15 mouse cellular contexts compared by ENCODE assay signal in the genomic region with DNA sequence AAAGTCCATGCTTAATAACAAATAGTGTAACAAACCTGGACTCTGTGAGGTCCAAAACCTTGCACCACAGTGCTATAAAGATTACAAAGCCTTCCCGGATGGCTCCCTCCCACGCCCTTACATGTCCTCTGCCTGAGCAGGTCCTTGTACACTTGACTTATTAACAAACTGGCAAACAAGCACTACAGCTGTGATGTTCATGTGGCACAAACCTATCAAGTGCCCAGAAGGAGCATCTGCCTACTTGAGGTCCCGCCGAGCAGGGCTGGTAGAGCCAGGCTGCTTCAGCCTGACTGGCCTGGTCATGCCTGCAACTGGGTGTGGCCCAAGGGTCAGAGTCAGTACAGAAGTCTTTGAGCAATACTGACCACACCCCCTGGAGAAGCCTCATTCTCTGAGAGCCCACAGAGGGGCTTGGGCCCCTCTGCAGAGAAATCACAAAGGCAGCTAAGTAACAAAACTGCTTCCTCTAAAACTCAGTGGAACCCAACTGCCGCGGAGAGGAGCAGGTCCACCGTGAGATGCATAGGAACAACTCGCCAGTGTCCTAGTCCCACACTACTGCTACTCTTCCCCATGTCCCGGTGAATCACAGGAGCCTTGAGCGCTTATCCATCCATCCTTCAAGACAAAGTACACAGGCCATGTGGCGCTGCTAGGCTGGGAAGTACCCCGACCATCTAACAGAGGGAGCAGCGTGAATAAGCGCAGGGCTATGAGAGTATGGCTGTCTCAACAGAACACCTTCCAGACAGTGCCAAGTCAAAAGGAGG. TPM values are rescaled to one million over a fixed set of nuclear protein-coding genes. Genes with fewer than 3 reads are reported as not detected.
DNase-seq lines count a peak whose midpoint lies in the region; ATAC-seq lines count a peak whose summit lies in the region.
"Had no signal": no experiment of that assay in that cellular context is flagged by ENCODE, and none has a peak within 500 bp of the region (broad histone marks: within the 10 kb centered on the region; RNA-seq: fewer than 3 reads in every experiment).

No protein-coding gene starts in this region.

- WGBS in heart, embryonic 11.5 days (ENCODE audit: insufficient replicate concordance), result 84% methylated on average over 14 of the region's 14 CpGs
- 90% methylated on average over 14 of the region's 14 CpGs for WGBS in midbrain, embryonic 10.5 days
- 86% methylated on average over 14 of the region's 14 CpGs for WGBS in midbrain, embryonic 16.5 days
- 74% methylated on average over 14 of the region's 14 CpGs for WGBS in stomach, embryonic 16.5 days

- no peak overlapping the region for H3K4me3 ChIP-seq in heart, embryonic 11.5 days (ENCODE audit: low read depth, low read length)
- H3K4me3 ChIP-seq in midbrain, embryonic 10.5 days, result no peak overlapping the region
- no peak overlapping the region for H3K4me3 ChIP-seq in midbrain, embryonic 16.5 days (ENCODE audit: low read depth, low read length)
- H3K4me3 ChIP-seq in stomach, embryonic 16.5 days (replicated peaks; ENCODE audit: low read length), result no peak overlapping the region
- H3K4me3 ChIP-seq: forebrain, embryonic 13.5 days; heart, embryonic 15.5 days; hindbrain, embryonic 12.5 days had no signal

- H3K4me1 ChIP-seq in heart, embryonic 11.5 days (ENCODE audit: control insufficient read depth, insufficient read depth, low read length), result peaks cover 38% of the 10 kb centered on the region
- H3K4me1 ChIP-seq in midbrain, embryonic 10.5 days, result peaks cover 52% of the 10 kb centered on the region
- peaks cover 9% of the 10 kb centered on the region for H3K4me1 ChIP-seq in midbrain, embryonic 16.5 days (ENCODE audit: control insufficient read depth, insufficient read depth, low read length)
- H3K4me1 ChIP-seq in stomach, embryonic 16.5 days (ENCODE audit: control insufficient read depth, insufficient read depth, low read length), result peaks cover 35% of the 10 kb centered on the region

- no peak overlapping the region for H3K4me2 ChIP-seq in heart, embryonic 11.5 days
- H3K4me2 ChIP-seq in midbrain, embryonic 16.5 days (ENCODE audit: low read length), result no peak overlapping the region
- no peak overlapping the region for H3K4me2 ChIP-seq in stomach, embryonic 16.5 days (ENCODE audit: low read depth, low read length)
- H3K4me2 ChIP-seq: forebrain, embryonic 13.5 days; heart, embryonic 15.5 days; hindbrain, embryonic 12.5 days had no signal

- no peak overlapping the region for H3K27ac ChIP-seq in heart, embryonic 11.5 days (ENCODE audit: low read depth, low read length)
- peak overlapping the region; percentile 39; the same call in 1 of the 2 replicates for H3K27ac ChIP-seq in midbrain, embryonic 10.5 days (replicated peaks)
- no peak overlapping the region for H3K27ac ChIP-seq in midbrain, embryonic 16.5 days (ENCODE audit: low read length)
- 0 out of 2 replicates have a peak overlapping the region, but pooled peaks have one; percentile 19 for H3K27ac ChIP-seq in stomach, embryonic 16.5 days (ENCODE audit: low read length)
- H3K27ac ChIP-seq: forebrain, embryonic 13.5 days; heart, embryonic 15.5 days; hindbrain, embryonic 12.5 days had no signal

- no peak for ATAC-seq in heart, embryonic 11.5 days (replicated peaks; ENCODE audit: insufficient number of reproducible peaks, low FRiP score, low TSS enrichment)
- no peak for ATAC-seq in midbrain, embryonic 16.5 days
- peak; percentile 59; the same call in 1 of the 2 replicates for ATAC-seq in erythroid progenitor cell, adult 5-6 weeks (replicated peaks; ENCODE audit: low FRiP score, poor library complexity, severe bottlenecking)
- ATAC-seq in stomach, embryonic 16.5 days (ENCODE audit: insufficient read depth, low FRiP score), result peak; percentile 39; the same call in 1 of the 2 replicates
- no peak for ATAC-seq in cerebellum, adult (ENCODE audit: insufficient number of reproducible peaks, low FRiP score, low TSS enrichment)
- ATAC-seq: forebrain, embryonic 13.5 days had no signal

- peak; percentile 92 for DNase-seq in heart, adult 11 months
- no peak for DNase-seq in midbrain, embryonic 10.5 days (ENCODE audit: low spot score)
- no peak for DNase-seq in kidney, adult 18-20 months
- DNase-seq: cerebellum, adult 9-11 months; gastrocnemius, postnatal 36 days; layer of hippocampus, adult 9-11 months; right cerebral cortex, postnatal 25 days had no signal

- H3K27me3 ChIP-seq in heart, embryonic 11.5 days (ENCODE audit: control insufficient read depth, insufficient read depth, low read length), result no peaks in the 10 kb centered on the region
- no peaks in the 10 kb centered on the region for H3K27me3 ChIP-seq in midbrain, embryonic 10.5 days (ENCODE audit: low read depth, poor library complexity, severe bottlenecking)
- H3K27me3 ChIP-seq in midbrain, embryonic 16.5 days (ENCODE audit: control insufficient read depth, insufficient read depth, low read depth, low read length), result no peaks in the 10 kb centered on the region
- H3K27me3 ChIP-seq in stomach, embryonic 16.5 days (ENCODE audit: control insufficient read depth, insufficient read depth, low read length), result no peaks in the 10 kb centered on the region
- H3K27me3 ChIP-seq: forebrain, embryonic 13.5 days; heart, embryonic 15.5 days; hindbrain, embryonic 12.5 days had no signal

- no peaks in the 10 kb centered on the region for H3K9me3 ChIP-seq in heart, embryonic 11.5 days (replicated peaks; ENCODE audit: control insufficient read depth, low read length)
- H3K9me3 ChIP-seq in midbrain, embryonic 10.5 days (replicated peaks), result no peaks in the 10 kb centered on the region
- H3K9me3 ChIP-seq in midbrain, embryonic 16.5 days (replicated peaks; ENCODE audit: control insufficient read depth, low read length, poor library complexity, severe bottlenecking), result no peaks in the 10 kb centered on the region
- H3K9me3 ChIP-seq in stomach, embryonic 16.5 days (replicated peaks; ENCODE audit: control insufficient read depth, low read length), result no peaks in the 10 kb centered on the region
- H3K9me3 ChIP-seq: forebrain, embryonic 13.5 days; heart, embryonic 15.5 days; hindbrain, embryonic 12.5 days had no signal

- H3K9ac ChIP-seq in heart, embryonic 11.5 days (ENCODE audit: low read depth, low read length), result no peak overlapping the region
- no peak overlapping the region for H3K9ac ChIP-seq in midbrain, embryonic 16.5 days (ENCODE audit: low read depth, low read length)
- H3K9ac ChIP-seq in stomach, embryonic 16.5 days (ENCODE audit: low read length), result no peak overlapping the region
- H3K9ac ChIP-seq: forebrain, embryonic 13.5 days; heart, embryonic 15.5 days; hindbrain, embryonic 12.5 days had no signal

- H3K36me3 ChIP-seq in heart, embryonic 11.5 days (ENCODE audit: control insufficient read depth, insufficient read depth, low read length), result no peaks in the 10 kb centered on the region
- H3K36me3 ChIP-seq in midbrain, embryonic 10.5 days, result no peaks in the 10 kb centered on the region
- H3K36me3 ChIP-seq in midbrain, embryonic 16.5 days (ENCODE audit: control insufficient read depth, insufficient read depth, low read length), result no peaks in the 10 kb centered on the region
- no peaks in the 10 kb centered on the region for H3K36me3 ChIP-seq in stomach, embryonic 16.5 days (ENCODE audit: control insufficient read depth, insufficient read depth, low read length)
- H3K36me3 ChIP-seq: heart, embryonic 15.5 days; hindbrain, embryonic 12.5 days had no signal

RNA-seq across cellular contexts. Expression of gene Fam53b, which starts 23.1 kb away (rescaled TPM):
- polyA plus RNA-seq in heart, embryonic 11.5 days (2014; fragmentation: Nextera tagmentation; extraction: Ambion mirVana), result 11.9 and 14.5 TPM in 2 replicates
- 23.1 and 25.0 TPM in 2 replicates for polyA plus RNA-seq in midbrain, embryonic 10.5 days (2016; fragmentation: Nextera tagmentation; extraction: Ambion mirVana)
- polyA plus RNA-seq in midbrain, embryonic 16.5 days (2015; fragmentation: Nextera tagmentation; extraction: Ambion mirVana), result 13.2 and 13.6 TPM in 2 replicates
- 241 and 246 TPM in 2 replicates for total RNA-seq in erythroid progenitor cell, adult 5-6 weeks (2015; ENCODE audit: low replicate concordance)
- total RNA-seq in erythroid progenitor cell, adult 5-6 weeks (2017; ENCODE audit: low replicate concordance), result 163 and 208 TPM in 2 replicates
- polyA plus RNA-seq in stomach, embryonic 16.5 days (2015; fragmentation: Nextera tagmentation; extraction: Ambion mirVana), result 15.1 and 17.4 TPM in 2 replicates

Comparison
In these comparisons a context has a peak if more than half of its experiments do, and no peak if none do; other contexts are left out.
1. H3K27ac ChIP-seq: peak in midbrain, embryonic 10.5 days (single experiment) and stomach, embryonic 16.5 days (single experiment); none in heart, embryonic 11.5 days (single experiment) and midbrain, embryonic 16.5 days (single experiment).
2. ATAC-seq: peak in erythroid progenitor cell, adult 5-6 weeks (single experiment) and stomach, embryonic 16.5 days (single experiment); none in heart, embryonic 11.5 days (single experiment), midbrain, embryonic 16.5 days (single experiment) and cerebellum, adult (single experiment).